Mouse (Mus musculus) ES-CJ7 (cell line): Measurements from ENCODE around the gene Olfr1221.
"Not testable (repeated sequence)": the region's sequence is repeated elsewhere in the genome, so short reads cannot be mapped to it uniquely, and the experiment has no call there.

ENCODE experiments used
- DNase-seq: peaks from one replicate; pipeline ENCODE4 v3.0.0; 2011; ENCODE audit warnings: low read depth, low spot score

Gene Olfr1221

GRCm38 (mm10) chr2:89117183-89117582 is at the start of gene Olfr1221:
Olfr1221 (minus strand) TSS chr2:89117283.
- DNase-seq = no peak

- not testable (repeated sequence) for DNase-seq
Measured at GRCm38 (mm10) chr2:89164711-89165110, 47.6 kb upstream of the Olfr1221 start.

GRCm38 (mm10) chr2:89163991-89164390 is 46.9 kb upstream of the Olfr1221 start, which contains the start of gene Olfr1224-ps1:
Olfr1224-ps1 (minus strand) TSS chr2:89164091.
- not testable (repeated sequence) for DNase-seq

GRCm38 (mm10) chr2:89151460-89151859 is 34.4 kb upstream of the Olfr1221 start, which contains the start of gene Olfr1223:
Olfr1223 (minus strand) TSS chr2:89151560.
- no peak for DNase-seq

GRCm38 (mm10) chr2:89132954-89133353 is 15.9 kb upstream of the Olfr1221 start, which contains the start of gene Olfr1222:
Olfr1222 (minus strand) TSS chr2:89133054.
- no peak for DNase-seq

GRCm38 (mm10) chr2:89106735-89107134 is 10.3 kb downstream of the Olfr1221 start, which contains the start of gene Olfr1220:
Olfr1220 (minus strand) TSS chr2:89106835.
- no peak for DNase-seq

- DNase-seq = no peak
Measured at GRCm38 (mm10) chr2:89105651-89106050, 11.4 kb downstream of the Olfr1221 start.

GRCm38 (mm10) chr2:89093848-89094247 is 23.2 kb downstream of the Olfr1221 start:
- DNase-seq = no peak

- DNase-seq = no peak
Measured at GRCm38 (mm10) chr2:89083413-89083812, 33.7 kb downstream of the Olfr1221 start, which contains the start of gene Olfr1219. Olfr1219 (minus strand) TSS chr2:89083513.

GRCm38 (mm10) chr2:89081487-89081886 is 35.6 kb downstream of the Olfr1221 start:
- DNase-seq = no peak

- no peak for DNase-seq
Measured at GRCm38 (mm10) chr2:89061087-89061486, 56.0 kb downstream of the Olfr1221 start, which contains the start of gene Olfr1218. Olfr1218 (minus strand) TSS chr2:89061187.
